ENCODE assay signal across 10 mouse cellular contexts in genomic region chr8:73219178-73219811, GRCm38 (mm10).
"Had no signal": no experiment of that assay in that cellular context is flagged by ENCODE, and none has a peak within 500 bp of the region (broad histone marks: within the 10 kb centered on the region; RNA-seq: fewer than 3 reads in every experiment).

No protein-coding gene starts in this region.

- H3K27ac ChIP-seq: kidney, embryonic 15.5 days; limb, embryonic 12.5 days; liver, embryonic 13.5 days; neural tube, embryonic 12.5 days; stomach, postnatal 0 days had no signal

- H3K4me2 ChIP-seq: kidney, embryonic 15.5 days; limb, embryonic 12.5 days; liver, embryonic 13.5 days; neural tube, embryonic 12.5 days had no signal

- H3K27me3 ChIP-seq: kidney, embryonic 15.5 days; limb, embryonic 12.5 days; liver, embryonic 13.5 days; neural tube, embryonic 12.5 days had no signal

- H3K9me3 ChIP-seq: kidney, embryonic 15.5 days; limb, embryonic 12.5 days; liver, embryonic 13.5 days; neural tube, embryonic 12.5 days had no signal

- ATAC-seq: liver, postnatal 0 days had no signal

- H3K4me1 ChIP-seq: kidney, embryonic 15.5 days; limb, embryonic 12.5 days; liver, embryonic 13.5 days; neural tube, embryonic 12.5 days had no signal

- DNase-seq: kidney, adult 2 months; kidney, postnatal 14 days; liver; liver, embryonic 13.5 days; liver, postnatal 0 days; thymus, postnatal 4 days had no signal

- H3K4me3 ChIP-seq: kidney, embryonic 15.5 days; limb, embryonic 12.5 days; liver, embryonic 13.5 days; neural tube, embryonic 12.5 days had no signal

- H3K9ac ChIP-seq: kidney, embryonic 15.5 days; limb, embryonic 12.5 days; liver, embryonic 13.5 days; liver, postnatal 0 days; neural tube, embryonic 12.5 days had no signal

- H3K36me3 ChIP-seq: kidney, embryonic 15.5 days; limb, embryonic 12.5 days; liver, embryonic 13.5 days; neural tube, embryonic 12.5 days had no signal
